Mouse (Mus musculus) bone marrow macrophage, adult 2 months (primary cell): Measurements from ENCODE around the gene Tbce. TPM values are rescaled to one million over a fixed set of nuclear protein-coding genes. Genes with fewer than 3 reads are reported as not detected.

Experiments
- H3K27ac ChIP-seq: 2 replicates; pipeline ENCODE4 v1.5.1; 2012; ENCODE audit warnings: low read depth, low read length; ENCODE audit not compliant: insufficient read depth
- H3K4me1 ChIP-seq: 2 replicates; pipeline ENCODE4 v1.6.1; 2012; ENCODE audit warnings: low read length; ENCODE audit not compliant: control insufficient read depth, insufficient read depth
- H3K4me3 ChIP-seq: 2 replicates; pipeline ENCODE4 v1.5.1; 2012; ENCODE audit warnings: mild to moderate bottlenecking, low read length, moderate library complexity; ENCODE audit not compliant: insufficient read depth
- CTCF ChIP-seq: IDR thresholded peaks from 2 replicates; pipeline ENCODE4 v1.5.1; 2012; ENCODE audit warnings: low read depth, mild to moderate bottlenecking, low read length, moderate library complexity
- POLR2A ChIP-seq: IDR thresholded peaks from 2 replicates; pipeline ENCODE4 v1.6.1; 2012; ENCODE audit warnings: mild to moderate bottlenecking, low read depth, low read length, borderline replicate concordance
- polyA plus RNA-seq: library from polyadenylated mRNA; stranded (reverse); fragments of >200 nt; gene quantifications from 2 replicates; pipeline ENCODE4 v1.2.4, GENCODE M21; 2012; ENCODE audit not compliant: missing spikeins, insufficient read depth, insufficient read length

Tbce gene
- polyA plus RNA-seq, 1 experiment = 65.1 TPM

GRCm38 (mm10) chr13:14063013-14063941 lies 23.8 kb upstream of the Tbce start, which contains the start of the genes Arid4b and Ggps1:
TSS of gene Arid4b (plus strand) at chr13:14063232.
TSS of gene Ggps1 (minus strand) at chr13:14063488.
- peak within 1 kb of the TSS; percentile 85 for H3K4me3 ChIP-seq

GRCm38 (mm10) chr13:14062209-14063012 lies 23.0 kb upstream of the Tbce start:
- H3K27ac ChIP-seq = peak overlapping the region; percentile 74
- peak overlapping the region; percentile 78 for H3K4me3 ChIP-seq
- H3K4me1 ChIP-seq = peaks cover 9% of the 10 kb centered on the region; the same call in 1 of the 2 replicates
- TF ChIP-seq POLR2A (no peak), CTCF (no peak)

More at GRCm38 (mm10) chr13:14063013-14063941, 23.8 kb upstream of the Tbce start, which contains the start of the genes Arid4b and Ggps1:
- TF ChIP-seq POLR2A (no peak), CTCF (no peak)
- H3K27ac ChIP-seq = peak within 1 kb of the TSS; percentile 76
- H3K4me1 ChIP-seq = peaks cover 13% of the 10 kb centered on the region

GRCm38 (mm10) chr13:14059582-14059981 lies 20.1 kb upstream of the Tbce start:
- no peak overlapping the region for H3K27ac ChIP-seq
- H3K4me3 ChIP-seq = no peak overlapping the region
- TF ChIP-seq POLR2A (no peak), CTCF (no peak)

GRCm38 (mm10) chr13:14056801-14057200 lies 17.4 kb upstream of the Tbce start:
- TF ChIP-seq CTCF (no peak), POLR2A (no peak)
- Histone ChIP-seq H3K27ac (no peak overlapping the region), H3K4me3 (no peak overlapping the region), H3K4me1 (peaks cover 6% of the 10 kb centered on the region; the same call in 1 of the 2 replicates)

More at GRCm38 (mm10) chr13:14059582-14059981, 20.1 kb upstream of the Tbce start:
- H3K4me1 ChIP-seq = peaks cover 6% of the 10 kb centered on the region; the same call in 1 of the 2 replicates

- Histone ChIP-seq H3K4me3 (no peak overlapping the region), H3K4me1 (no peaks in the 10 kb centered on the region), H3K27ac (no peak overlapping the region)
- TF ChIP-seq CTCF (no peak), POLR2A (no peak)
Observed at GRCm38 (mm10) chr13:14049878-14050277, 10.4 kb upstream of the Tbce start.

- TF ChIP-seq CTCF (no peak), POLR2A (no peak)
- peaks cover 4% of the 10 kb centered on the region for H3K4me1 ChIP-seq
- no peak overlapping the region for H3K27ac ChIP-seq
- no peak overlapping the region for H3K4me3 ChIP-seq
Observed at GRCm38 (mm10) chr13:14044521-14044920, 5.1 kb upstream of the Tbce start.

- peaks cover 4% of the 10 kb centered on the region for H3K4me1 ChIP-seq
- H3K27ac ChIP-seq = no peak overlapping the region
- no peak overlapping the region for H3K4me3 ChIP-seq
- TF ChIP-seq POLR2A (no peak), CTCF (no peak)
Observed at GRCm38 (mm10) chr13:14043851-14044250, 4.4 kb upstream of the Tbce start.

GRCm38 (mm10) chr13:14040186-14040585 lies 748 bp upstream of the Tbce start:
- TF ChIP-seq CTCF (no peak), POLR2A (no peak)
- Histone ChIP-seq H3K27ac (peak overlapping the region; percentile 88), H3K4me3 (peak overlapping the region; percentile 80), H3K4me1 (peaks cover 10% of the 10 kb centered on the region)

- Histone ChIP-seq H3K4me1 (peaks cover 22% of the 10 kb centered on the region), H3K27ac (no peak overlapping the region), H3K4me3 (peak overlapping the region; percentile 80)
- TF ChIP-seq POLR2A = no peak
- no peak for TF ChIP-seq CTCF
Observed at GRCm38 (mm10) chr13:14038911-14039291, 537 bp downstream of the Tbce start.
